Mouse (Mus musculus) erythroblast, adult 5-6 weeks (primary cell): ENCODE measurements around the gene Tjp2. TPM values are rescaled to one million over a fixed set of nuclear protein-coding genes. Genes with fewer than 3 reads are reported as not detected.

Source experiments
- ATAC-seq: replicated peaks from 2 replicates; pipeline ENCODE4 v1.8.0; 2016; ENCODE audit warnings: moderate number of reproducible peaks, mild to moderate bottlenecking, moderate TSS enrichment, inconsistent platforms; ENCODE audit not compliant: poor library complexity, low FRiP score, severe bottlenecking
- total RNA-seq, 2 experiments: library from RNA; stranded (forward) in 1 of 2; stranded (reverse) in 1 of 2; fragments of 150-400 nt in 1 of 2; fragments of 200-764, 138-1000 nt in 1 of 2; gene quantifications; 2 replicates each; pipeline versions ENCODE4 v1.2.3 to v1.2.4; 2015 to 2017; ENCODE audit warnings: low replicate concordance in 2 of 2

The Tjp2 gene
- total RNA-seq, 2 experiments from 2014 or later: 0.17 TPM; not detected in 1

- ATAC-seq: no peak
Observed at GRCm38 (mm10) chr19:24225305-24225696, 471 bp upstream of the Tjp2 start.

- no peak for ATAC-seq
Observed at GRCm38 (mm10) chr19:24223851-24224251, 979 bp downstream of the Tjp2 start.

GRCm38 (mm10) chr19:24221455-24221854 is 3.4 kb downstream of the Tjp2 start:
- ATAC-seq: no peak

- ATAC-seq: no peak
Observed at GRCm38 (mm10) chr19:24220795-24221445, 3.9 kb downstream of the Tjp2 start.

- ATAC-seq: no peak
Observed at GRCm38 (mm10) chr19:24219011-24219410, 5.8 kb downstream of the Tjp2 start.

- ATAC-seq: no peak
Observed at GRCm38 (mm10) chr19:24218291-24218690, 6.5 kb downstream of the Tjp2 start.

- ATAC-seq: no peak
Observed at GRCm38 (mm10) chr19:24217851-24218250, 7.0 kb downstream of the Tjp2 start.

- ATAC-seq: no peak
Observed at GRCm38 (mm10) chr19:24216771-24217170, 8.1 kb downstream of the Tjp2 start.

- no peak for ATAC-seq
Observed at GRCm38 (mm10) chr19:24214939-24215338, 9.9 kb downstream of the Tjp2 start.

- no peak for ATAC-seq
Observed at GRCm38 (mm10) chr19:24213299-24213698, 11.5 kb downstream of the Tjp2 start.

- ATAC-seq: no peak
Observed at GRCm38 (mm10) chr19:24212552-24213249, 12.1 kb downstream of the Tjp2 start.

GRCm38 (mm10) chr19:24211168-24211567 is 13.7 kb downstream of the Tjp2 start:
- ATAC-seq: no peak

- ATAC-seq: no peak
Observed at GRCm38 (mm10) chr19:24209516-24209915, 15.3 kb downstream of the Tjp2 start.

GRCm38 (mm10) chr19:24207967-24208366 is 16.9 kb downstream of the Tjp2 start:
- ATAC-seq: no peak

- ATAC-seq: no peak
Observed at GRCm38 (mm10) chr19:24205001-24205400, 19.8 kb downstream of the Tjp2 start.

GRCm38 (mm10) chr19:24201848-24202247 is 23.0 kb downstream of the Tjp2 start:
- ATAC-seq: no peak

GRCm38 (mm10) chr19:24200566-24200965 is 24.3 kb downstream of the Tjp2 start:
- ATAC-seq: no peak

GRCm38 (mm10) chr19:24198676-24199303 is 26.0 kb downstream of the Tjp2 start:
- ATAC-seq: no peak

GRCm38 (mm10) chr19:24197338-24197737 is 27.5 kb downstream of the Tjp2 start:
- ATAC-seq: no peak

GRCm38 (mm10) chr19:24195224-24195623 is 29.6 kb downstream of the Tjp2 start:
- ATAC-seq: no peak

GRCm38 (mm10) chr19:24194216-24194615 is 30.6 kb downstream of the Tjp2 start:
- ATAC-seq: no peak
